Comparison of ENCODE assay signal across 17 mouse cellular contexts in genomic region chr15:102934897-102935296, GRCm38 (mm10). TPM values are rescaled to one million over a fixed set of nuclear protein-coding genes. Genes with fewer than 3 reads are reported as not detected.
DNase-seq lines count a peak whose midpoint lies in the region; ATAC-seq and TF ChIP-seq lines count a peak whose summit lies in the region.
"Had no signal": no experiment of that assay in that cellular context is flagged by ENCODE, and none has a peak within 500 bp of the region (broad histone marks: within the 10 kb centered on the region; RNA-seq: fewer than 3 reads in every experiment).

No protein-coding gene starts in this region.

- no peaks in the 10 kb centered on the region for H3K36me3 ChIP-seq in intestine, embryonic 15.5 days
- no peaks in the 10 kb centered on the region for H3K36me3 ChIP-seq in intestine, postnatal 0 days (ENCODE audit: control insufficient read depth, insufficient read depth)
- H3K36me3 ChIP-seq in ES-E14 (ENCODE audit: control insufficient read depth, insufficient read depth, low read length, poor library complexity, severe bottlenecking), result no peaks in the 10 kb centered on the region
- no peaks in the 10 kb centered on the region for H3K36me3 ChIP-seq in limb, embryonic 12.5 days
- H3K36me3 ChIP-seq: forebrain, embryonic 15.5 days; liver, embryonic 12.5 days had no signal

- no peak overlapping the region for H3K27ac ChIP-seq in intestine, embryonic 15.5 days
- H3K27ac ChIP-seq in intestine, postnatal 0 days (ENCODE audit: low read depth, low read length), result no peak overlapping the region
- H3K27ac ChIP-seq in ES-E14 (ENCODE audit: insufficient read depth, low read depth, low read length, poor library complexity, severe bottlenecking), result no peak overlapping the region
- H3K27ac ChIP-seq in limb, embryonic 12.5 days, result no peak overlapping the region
- H3K27ac ChIP-seq: forebrain, embryonic 15.5 days; liver, embryonic 12.5 days; macrophage had no signal

- in situ Hi-C loops in ES-E14 (cut with MboI; ENCODE audit: low sequenced_read_pairs in 2 of 2, unreplicated experiment in 2 of 2), result loop anchor here in 1 of 2 experiments (25.0 kb wide), 1 partner anchor 923 kb away; the partner anchor contains the start of gene Krt8

- under 1% methylated on average over 27 of the region's 27 CpGs for WGBS in intestine, embryonic 15.5 days
- 1% methylated on average over 27 of the region's 27 CpGs for WGBS in intestine, postnatal 0 days
- WGBS in limb, embryonic 12.5 days, result under 1% methylated on average over 27 of the region's 27 CpGs

- no peak for ATAC-seq in intestine, embryonic 15.5 days
- no peak for ATAC-seq in intestine, postnatal 0 days
- ATAC-seq in limb, embryonic 12.5 days (ENCODE audit: insufficient number of reproducible peaks, insufficient read depth, low FRiP score, low TSS enrichment, low read depth), result no peak
- ATAC-seq: forebrain, embryonic 15.5 days; liver, embryonic 12.5 days had no signal

- TF ChIP-seq CTCF in intestine, postnatal 0 days (IDR thresholded peaks at IDR 0.05; ENCODE audit: low read depth), result no peak

- H3K27me3 ChIP-seq in intestine, embryonic 15.5 days (replicated peaks), result peaks cover 99% of the 10 kb centered on the region
- peaks cover 100% of the 10 kb centered on the region for H3K27me3 ChIP-seq in intestine, postnatal 0 days (replicated peaks; ENCODE audit: control insufficient read depth, insufficient read depth, low read length)
- peaks cover 98% of the 10 kb centered on the region for H3K27me3 ChIP-seq in limb, embryonic 12.5 days

- H3K9me3 ChIP-seq in intestine, embryonic 15.5 days, result no peaks in the 10 kb centered on the region; the same call in 1 of the 2 replicates
- H3K9me3 ChIP-seq in intestine, postnatal 0 days (ENCODE audit: control insufficient read depth), result no peaks in the 10 kb centered on the region
- H3K9me3 ChIP-seq in ES-E14 (ENCODE audit: control insufficient read depth, insufficient read depth, low read depth, low read length), result no peaks in the 10 kb centered on the region
- H3K9me3 ChIP-seq in limb, embryonic 12.5 days, result no peaks in the 10 kb centered on the region
- H3K9me3 ChIP-seq: forebrain, embryonic 15.5 days; liver, embryonic 12.5 days had no signal

- DNase-seq in 3T3-L1 (ENCODE audit: low read depth, low spot score) (peak; percentile 61), ES-E14 (ENCODE audit: low read depth, low spot score) (no peak)
- DNase-seq in layer of hippocampus, postnatal 25 days (ENCODE audit: extremely low spot score in 1 of 2, low spot score in 1 of 2), result no peak
- DNase-seq in testis, postnatal 14 days (ENCODE audit: low spot score), result no peak
- DNase-seq: adrenal gland, postnatal 14 days; thymus, postnatal 25 days had no signal

- no peak overlapping the region for H3K4me2 ChIP-seq in intestine, embryonic 15.5 days (replicated peaks)
- no peak overlapping the region for H3K4me2 ChIP-seq in intestine, postnatal 0 days (replicated peaks; ENCODE audit: low read depth)
- H3K4me2 ChIP-seq in limb, embryonic 12.5 days, result peak overlapping the region; percentile 23
- H3K4me2 ChIP-seq: forebrain, embryonic 15.5 days; liver, embryonic 12.5 days had no signal

- no peak overlapping the region for H3K9ac ChIP-seq in intestine, embryonic 15.5 days
- no peak overlapping the region for H3K9ac ChIP-seq in intestine, postnatal 0 days (ENCODE audit: low read depth, low read length)
- H3K9ac ChIP-seq in ES-E14 (ENCODE audit: insufficient read depth, low read depth, low read length, poor library complexity, severe bottlenecking), result no peak overlapping the region
- no peak overlapping the region for H3K9ac ChIP-seq in limb, embryonic 12.5 days (replicated peaks)
- H3K9ac ChIP-seq: forebrain, embryonic 15.5 days; liver, embryonic 12.5 days had no signal

- peaks cover 4% of the 10 kb centered on the region; the same call in 1 of the 2 replicates for H3K4me1 ChIP-seq in intestine, embryonic 15.5 days (replicated peaks)
- H3K4me1 ChIP-seq in intestine, postnatal 0 days (replicated peaks; ENCODE audit: control insufficient read depth, insufficient read depth, low read length), result no peaks in the 10 kb centered on the region
- peaks cover 1 to 9% of the 10 kb centered on the region in 2 experiments; a peak in 1 of 4 replicates for H3K4me1 ChIP-seq in ES-E14 (ENCODE audit: control insufficient read depth in 2 of 2, insufficient read depth in 2 of 2, low read length in 2 of 2, poor library complexity in 1 of 2)
- peaks cover 28% of the 10 kb centered on the region for H3K4me1 ChIP-seq in limb, embryonic 12.5 days (replicated peaks)
- H3K4me1 ChIP-seq: forebrain, embryonic 15.5 days; liver, embryonic 12.5 days had no signal

- peak overlapping the region; percentile 14; the same call in 1 of the 2 replicates for H3K4me3 ChIP-seq in intestine, embryonic 15.5 days (replicated peaks)
- H3K4me3 ChIP-seq in intestine, postnatal 0 days (ENCODE audit: low read depth, low read length), result no peak overlapping the region; the same call in 1 of the 2 replicates
- H3K4me3 ChIP-seq in ES-E14 (ENCODE audit: insufficient read depth in 1 of 2, low read depth in 1 of 2, low read length in 2 of 2, poor library complexity in 1 of 2, severe bottlenecking in 1 of 2), result 0 out of 4 replicates have a peak overlapping the region, but pooled peaks have one; percentile 12 to 13
- peak overlapping the region; percentile 23 for H3K4me3 ChIP-seq in limb, embryonic 12.5 days (replicated peaks)
- H3K4me3 ChIP-seq: forebrain, embryonic 15.5 days; liver, embryonic 12.5 days had no signal

TF ChIP-seq in ES-E14, 5 proteins besides CTCF, POLR2A, EP300 and RAD21:
- no peak for TF ChIP-seq CHD2 (IDR thresholded peaks at IDR 0.05; ENCODE audit: low read depth, low read length)
- no peak for TF ChIP-seq HCFC1 (IDR thresholded peaks at IDR 0.05; ENCODE audit: borderline replicate concordance, insufficient read depth, low read length)
- no peak for TF ChIP-seq ZNF384 (IDR thresholded peaks at IDR 0.05; ENCODE audit: low read depth, low read length)
- no peak for TF ChIP-seq MAFK (IDR thresholded peaks at IDR 0.05; ENCODE audit: insufficient read depth, low read depth, low read length)
- TF ChIP-seq ZC3H11A (IDR thresholded peaks at IDR 0.05; ENCODE audit: borderline replicate concordance, low read depth, low read length), result no peak
TF ChIP-seq in ES-E14: peak in this region for 0.

RNA-seq across cellular contexts. Expression of gene Hoxc12, which starts 1.7 kb away (rescaled TPM):
- not detected in 2 replicates for polyA plus RNA-seq in intestine, embryonic 15.5 days (2015; fragmentation: Nextera tagmentation; extraction: Ambion mirVana)
- not detected in 2 replicates for polyA plus RNA-seq in intestine, postnatal 0 days (2015; fragmentation: Nextera tagmentation; extraction: Ambion mirVana)
- 0.85 and 1.9 TPM in 2 replicates for total RNA-seq in ES-E14 (2012; rRNA removed)
- 2.0 and 2.8 TPM in 2 replicates for polyA plus RNA-seq in limb, embryonic 12.5 days (2016; fragmentation: Nextera tagmentation; extraction: Ambion mirVana)
- not detected for total RNA-seq in layer of hippocampus, postnatal 25 days (2021)
- total RNA-seq: adrenal gland, postnatal 14 days; gastrocnemius, postnatal 4 days; layer of hippocampus, postnatal 10 days; MEL; monocyte, adult 5-6 weeks had no signal
- polyA plus RNA-seq: cortical plate, adult 2 months; forebrain, embryonic 15.5 days; liver, embryonic 12.5 days; macrophage had no signal

RNA-seq across cellular contexts. Expression of gene Hoxc13, which starts 14.0 kb away (rescaled TPM):
- not detected in 2 replicates for polyA plus RNA-seq in intestine, embryonic 15.5 days (2015; fragmentation: Nextera tagmentation; extraction: Ambion mirVana)
- polyA plus RNA-seq in intestine, postnatal 0 days (2015; fragmentation: Nextera tagmentation; extraction: Ambion mirVana), result not detected in 2 replicates
- 0.42 and 0.94 TPM in 2 replicates for total RNA-seq in ES-E14 (2012; rRNA removed)
- 3.6 and 5.0 TPM in 2 replicates for polyA plus RNA-seq in limb, embryonic 12.5 days (2016; fragmentation: Nextera tagmentation; extraction: Ambion mirVana)
- total RNA-seq in layer of hippocampus, postnatal 25 days (2021), result not detected
- total RNA-seq: adrenal gland, postnatal 14 days; gastrocnemius, postnatal 4 days; layer of hippocampus, postnatal 10 days; MEL; monocyte, adult 5-6 weeks had no signal
- polyA plus RNA-seq: cortical plate, adult 2 months; forebrain, embryonic 15.5 days; liver, embryonic 12.5 days; macrophage had no signal

RNA-seq across cellular contexts. Expression of gene Hoxc11, which starts 19.3 kb away (rescaled TPM):
- polyA plus RNA-seq in intestine, embryonic 15.5 days (2015; fragmentation: Nextera tagmentation; extraction: Ambion mirVana), result not detected in 2 replicates
- not detected in 2 replicates for polyA plus RNA-seq in intestine, postnatal 0 days (2015; fragmentation: Nextera tagmentation; extraction: Ambion mirVana)
- not detected in 2 replicates for total RNA-seq in ES-E14 (2012; rRNA removed)
- polyA plus RNA-seq in limb, embryonic 12.5 days (2016; fragmentation: Nextera tagmentation; extraction: Ambion mirVana), result 3.5 and 5.2 TPM in 2 replicates
- total RNA-seq in layer of hippocampus, postnatal 25 days (2021), result not detected
- total RNA-seq: adrenal gland, postnatal 14 days; layer of hippocampus, postnatal 10 days; MEL; monocyte, adult 5-6 weeks had no signal
- polyA plus RNA-seq: cortical plate, adult 2 months; forebrain, embryonic 15.5 days; liver, embryonic 12.5 days; macrophage had no signal

RNA-seq across cellular contexts. Expression of gene Hoxc10, which starts 31.7 kb away (rescaled TPM):
- 1.9 and 2.6 TPM in 2 replicates for polyA plus RNA-seq in intestine, embryonic 15.5 days (2015; fragmentation: Nextera tagmentation; extraction: Ambion mirVana)
- polyA plus RNA-seq in intestine, postnatal 0 days (2015; fragmentation: Nextera tagmentation; extraction: Ambion mirVana), result 0.25 TPM in 1 of 2 replicates, not detected in the other
- total RNA-seq in ES-E14 (2012; rRNA removed), result 0.58 TPM in 1 of 2 replicates, not detected in the other
- 20.7 and 21.2 TPM in 2 replicates for polyA plus RNA-seq in limb, embryonic 12.5 days (2016; fragmentation: Nextera tagmentation; extraction: Ambion mirVana)
- total RNA-seq in layer of hippocampus, postnatal 25 days (2021), result not detected
- total RNA-seq: layer of hippocampus, postnatal 10 days; monocyte, adult 5-6 weeks had no signal
- polyA plus RNA-seq: cortical plate, adult 2 months; forebrain, embryonic 15.5 days; liver, embryonic 12.5 days; macrophage had no signal

RNA-seq across cellular contexts. Expression of gene Hoxc5, which starts 32.3 kb away (rescaled TPM):
- 7.7 and 10.1 TPM in 2 replicates for polyA plus RNA-seq in intestine, embryonic 15.5 days (2015; fragmentation: Nextera tagmentation; extraction: Ambion mirVana)
- polyA plus RNA-seq in intestine, postnatal 0 days (2015; fragmentation: Nextera tagmentation; extraction: Ambion mirVana), result 3.4 and 3.9 TPM in 2 replicates
- 0.22 TPM in 1 of 2 replicates, not detected in the other for total RNA-seq in ES-E14 (2012; rRNA removed)
- polyA plus RNA-seq in limb, embryonic 12.5 days (2016; fragmentation: Nextera tagmentation; extraction: Ambion mirVana), result 6.3 and 12.2 TPM in 2 replicates
- not detected for total RNA-seq in layer of hippocampus, postnatal 25 days (2021)
- total RNA-seq: layer of hippocampus, postnatal 10 days; monocyte, adult 5-6 weeks had no signal
- polyA plus RNA-seq: cortical plate, adult 2 months; forebrain, embryonic 15.5 days; macrophage had no signal
